Mouse (Mus musculus) R1 (cell line): Measurements from ENCODE around the gene Zscan5b.
A peak's percentile ranks its signal among the peaks of the same experiment; 100 is the strongest.

Source experiments
- DNase-seq: peaks from one replicate; pipeline ENCODE4 v3.0.0-alpha.2; 2018; ENCODE audit warnings: low read depth, low spot score

Gene Zscan5b

DNA sequence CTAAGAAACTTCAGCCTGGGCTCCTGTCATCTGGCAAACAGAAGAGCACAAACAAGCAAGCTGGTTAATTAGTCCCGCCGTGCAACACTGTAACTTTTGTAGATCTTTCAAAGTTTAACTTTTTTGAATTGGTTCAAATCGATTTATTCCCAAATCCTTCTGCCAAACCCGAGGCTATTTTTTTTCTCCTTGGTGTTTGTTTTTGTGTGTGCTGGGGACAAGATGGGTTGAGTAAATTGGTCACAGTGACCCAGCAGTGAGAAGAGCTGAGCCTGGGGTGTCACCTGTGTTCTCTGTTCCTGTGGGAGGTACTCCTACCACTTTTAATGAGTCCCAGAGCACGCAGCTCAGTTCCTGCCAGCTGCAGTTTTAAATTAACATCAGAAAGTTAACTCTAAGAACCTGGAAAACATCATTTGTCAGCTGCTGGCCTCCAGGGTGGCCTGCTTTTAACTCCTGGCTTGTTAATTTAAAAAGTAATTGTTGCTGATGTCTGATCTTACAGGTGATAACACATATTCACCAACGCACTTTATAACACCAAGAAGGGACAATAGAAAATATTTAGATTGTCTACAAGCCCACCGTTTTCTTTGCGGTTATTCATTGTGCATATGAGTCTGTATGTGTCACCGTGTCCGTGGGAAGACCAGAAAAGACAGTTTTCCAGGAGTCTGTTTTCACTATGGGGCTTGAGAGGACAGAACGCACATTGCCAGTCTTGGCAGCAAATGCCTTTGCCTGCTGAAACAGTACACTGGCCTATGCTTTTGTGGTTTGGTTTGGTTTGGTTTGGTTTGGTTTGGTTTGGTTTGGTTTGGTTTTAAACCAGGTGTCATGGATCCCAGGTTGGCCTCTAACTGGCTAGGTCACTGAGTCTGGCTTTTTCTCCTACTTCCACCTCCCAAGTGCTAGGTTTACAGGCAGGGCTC, 22.5 kb downstream of the Zscan5b start:
- peak; percentile 26 for DNase-seq

DNA sequence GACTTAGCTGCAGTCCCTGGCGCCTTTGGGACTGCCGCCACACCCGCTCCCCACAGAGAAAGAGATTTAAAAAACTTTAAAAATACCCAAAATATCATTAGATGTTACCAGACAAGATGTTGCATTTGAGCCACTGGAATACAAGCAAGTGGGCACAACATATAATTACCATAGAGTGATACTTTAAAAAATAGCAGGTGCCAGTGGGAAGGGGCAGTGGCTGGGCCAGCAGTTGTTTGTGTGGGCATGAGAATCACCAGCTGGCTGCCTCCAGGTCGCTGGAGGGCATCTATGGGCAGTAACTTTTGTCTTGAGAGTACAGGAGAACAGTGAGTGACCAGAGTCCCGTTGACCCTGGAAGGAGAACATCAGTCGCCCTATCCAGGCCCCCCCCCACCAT, 30.3 kb downstream of the Zscan5b start, which contains the start of gene Epp13:
Epp13 (plus strand) TSS at position 301 of the 400 bp plus-strand sequence.
- DNase-seq, result no peak

DNA sequence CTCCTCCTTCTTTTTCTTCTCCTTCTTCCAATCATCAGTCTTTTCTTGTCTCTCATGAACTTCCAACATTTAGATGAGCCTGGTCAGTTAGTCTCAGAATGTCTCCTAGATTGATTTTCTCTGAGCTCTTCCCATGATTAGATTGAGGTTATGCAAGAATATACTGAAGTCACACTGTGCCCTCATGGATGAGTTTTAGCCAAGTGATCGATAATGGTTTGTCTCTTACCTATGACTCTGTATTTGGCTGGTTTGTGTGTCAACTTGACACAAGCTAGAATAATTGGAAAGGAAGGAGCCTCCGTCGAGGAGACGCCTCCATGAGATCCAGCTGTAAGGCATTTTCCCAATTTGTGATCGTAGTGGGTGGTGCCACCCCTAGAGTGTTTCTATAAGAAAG, 32.4 kb downstream of the Zscan5b start:
- DNase-seq, result no peak

DNA sequence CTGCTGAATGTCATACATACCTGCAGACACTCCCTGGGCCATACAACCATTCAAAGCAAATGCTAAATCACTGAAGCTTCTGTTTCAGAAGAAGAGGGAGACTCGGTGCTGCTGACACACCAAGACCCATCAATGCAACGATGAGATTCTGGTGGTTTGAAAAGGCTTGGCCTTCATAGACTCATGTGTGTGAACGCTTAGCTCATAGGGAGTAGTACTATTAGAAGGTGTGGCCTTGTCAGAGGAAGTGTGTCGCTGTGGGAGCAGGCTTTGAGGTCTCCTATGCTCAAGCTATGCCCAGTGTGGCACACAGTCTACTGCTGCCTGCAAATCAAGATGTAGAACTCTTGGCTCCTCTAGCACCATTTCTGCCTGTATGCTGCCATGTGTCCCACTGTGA, 35.3 kb downstream of the Zscan5b start:
- DNase-seq, result peak; percentile 56

DNA sequence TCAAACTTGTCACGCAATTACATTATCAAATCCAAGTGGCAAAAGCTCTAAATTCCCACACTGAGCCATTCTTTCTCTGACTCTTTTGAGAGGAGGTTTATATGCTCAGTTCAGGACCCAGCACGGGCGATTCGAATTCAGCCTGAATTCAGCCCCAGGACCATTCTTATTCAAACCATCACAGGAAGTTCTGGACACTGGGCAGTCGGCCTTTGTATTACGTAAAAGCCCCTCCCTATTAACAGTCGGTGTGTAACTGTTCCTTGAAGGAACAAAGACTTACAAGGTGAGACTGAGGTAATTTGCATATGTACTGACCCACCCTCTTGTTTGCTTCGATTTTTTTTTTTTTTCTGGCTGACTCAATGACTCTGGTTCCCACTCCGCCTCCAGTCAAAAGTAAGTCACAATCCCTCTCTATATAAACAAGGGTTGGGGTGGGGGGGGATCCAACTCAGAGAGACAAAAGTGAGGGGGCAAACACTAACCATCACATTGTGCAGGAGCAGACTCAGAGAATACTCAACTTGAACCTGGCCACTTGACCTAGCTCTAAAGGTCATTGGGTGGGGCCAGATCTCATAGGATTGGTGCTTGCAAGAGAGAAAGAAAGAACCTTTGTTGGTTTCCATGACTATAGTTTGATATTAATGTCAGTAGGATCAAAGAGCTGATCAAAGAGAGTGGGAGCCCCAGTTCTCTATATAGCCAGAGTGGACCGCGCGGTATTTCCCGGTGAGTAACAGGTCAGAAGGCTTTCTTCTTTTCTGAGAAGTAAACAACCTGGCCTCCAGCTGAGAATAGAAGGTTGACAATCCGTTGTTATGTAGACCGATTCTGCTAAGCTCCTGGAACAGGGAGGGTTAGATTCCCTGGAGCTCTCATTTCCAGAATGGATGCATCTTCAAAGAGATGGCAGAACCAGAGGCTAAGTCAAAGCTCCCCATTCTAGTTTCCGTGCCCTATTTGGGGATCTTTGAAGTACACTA, 36.4 kb downstream of the Zscan5b start:
- peak; percentile 100 for DNase-seq

DNA sequence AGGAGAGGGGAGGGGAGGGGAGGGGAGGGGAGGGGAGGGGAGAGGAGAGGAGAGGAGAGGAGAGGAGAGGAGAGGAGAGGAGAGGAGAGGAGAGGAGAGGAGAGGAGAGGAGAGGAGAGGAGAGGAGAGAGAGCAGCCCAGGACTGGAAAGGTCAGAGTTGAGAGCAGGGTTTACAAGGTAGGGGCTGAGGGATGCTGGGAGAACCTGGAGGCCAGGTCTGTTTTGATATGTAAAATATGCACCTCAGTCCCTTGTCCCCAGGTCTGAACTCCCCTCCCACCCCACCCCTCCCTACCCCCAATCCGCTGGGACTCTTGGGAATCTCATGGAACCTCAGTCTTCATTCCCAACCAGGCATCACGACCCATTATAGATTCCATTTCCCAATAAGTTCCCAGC, 37.9 kb downstream of the Zscan5b start:
- peak; percentile 70 for DNase-seq

DNA sequence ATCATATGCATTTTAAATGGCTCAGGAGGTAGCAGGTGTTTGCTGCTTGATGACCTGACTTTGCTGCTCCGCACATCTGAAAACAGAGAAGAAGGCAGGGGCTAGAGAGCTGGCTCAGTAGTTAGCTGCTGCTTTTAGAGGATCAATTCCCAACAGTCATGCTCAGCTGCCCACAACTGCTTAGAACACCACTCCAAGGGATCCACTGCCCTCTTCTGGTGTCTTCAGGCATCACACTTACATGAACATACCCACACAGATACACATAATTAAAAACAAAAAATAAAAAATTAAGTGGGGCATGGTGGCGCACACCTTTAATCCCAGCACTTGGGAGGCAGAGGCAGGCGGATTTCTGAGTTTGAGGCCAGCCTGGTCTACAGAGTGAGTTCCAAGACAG, 40.0 kb downstream of the Zscan5b start:
- DNase-seq, result peak; percentile 81

DNA sequence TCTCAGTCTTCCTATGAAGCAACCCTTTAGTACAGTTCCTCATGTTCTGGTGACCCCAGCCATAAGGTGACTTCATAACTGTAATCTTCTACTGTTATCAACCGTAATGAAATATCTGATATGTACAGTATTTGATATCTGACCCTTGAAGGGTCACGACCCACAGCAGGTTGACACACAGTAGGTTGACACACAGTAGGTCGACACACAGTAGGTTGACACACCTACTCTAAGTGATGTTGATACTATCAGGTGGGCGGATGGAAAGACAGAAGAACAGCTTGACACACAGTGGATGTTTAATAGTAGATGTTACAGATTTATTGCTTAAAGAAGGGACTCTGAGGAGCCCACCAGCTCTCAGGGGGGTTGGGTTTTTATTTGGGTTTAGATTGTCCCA, 40.9 kb downstream of the Zscan5b start:
- no peak for DNase-seq

DNA sequence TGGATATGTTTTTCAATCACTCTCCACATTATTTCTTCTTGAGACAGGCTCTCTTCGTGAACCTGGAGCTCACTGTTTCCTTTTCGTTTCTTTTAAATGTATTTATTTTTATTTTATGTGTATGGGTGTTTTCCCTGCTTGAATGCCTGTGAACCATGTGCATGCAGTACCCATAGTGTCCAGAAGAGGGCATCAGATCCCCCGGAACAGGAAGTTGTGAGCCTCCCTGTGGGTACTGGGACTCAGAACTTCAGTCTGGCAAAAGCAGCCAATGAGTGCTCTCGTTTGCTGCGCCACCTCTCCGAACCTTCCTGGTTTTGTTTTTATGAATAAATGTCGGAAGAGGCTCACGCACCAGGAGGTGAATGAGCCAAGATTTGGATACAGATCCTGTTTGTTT, 43.6 kb downstream of the Zscan5b start:
- DNase-seq, result peak; percentile 90

DNA sequence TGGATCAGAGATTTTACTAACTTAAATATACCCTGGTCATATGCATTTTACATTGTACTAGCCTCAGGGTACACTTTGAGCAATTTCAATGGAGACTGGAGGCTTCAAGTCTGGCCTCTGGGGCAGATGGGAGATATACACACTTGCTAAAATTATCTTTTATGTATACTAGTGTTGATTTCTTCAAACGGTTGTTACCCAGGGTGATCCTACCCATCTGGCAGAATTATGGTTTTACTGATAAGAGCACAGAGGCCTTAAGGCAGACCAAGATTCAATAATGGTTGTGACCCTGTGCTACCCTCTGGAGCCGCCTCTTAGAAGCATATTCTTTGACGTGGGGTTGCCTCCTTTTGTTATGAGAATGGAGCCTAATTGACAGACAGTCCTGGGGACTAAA, 55.8 kb downstream of the Zscan5b start:
- DNase-seq, result no peak

DNA sequence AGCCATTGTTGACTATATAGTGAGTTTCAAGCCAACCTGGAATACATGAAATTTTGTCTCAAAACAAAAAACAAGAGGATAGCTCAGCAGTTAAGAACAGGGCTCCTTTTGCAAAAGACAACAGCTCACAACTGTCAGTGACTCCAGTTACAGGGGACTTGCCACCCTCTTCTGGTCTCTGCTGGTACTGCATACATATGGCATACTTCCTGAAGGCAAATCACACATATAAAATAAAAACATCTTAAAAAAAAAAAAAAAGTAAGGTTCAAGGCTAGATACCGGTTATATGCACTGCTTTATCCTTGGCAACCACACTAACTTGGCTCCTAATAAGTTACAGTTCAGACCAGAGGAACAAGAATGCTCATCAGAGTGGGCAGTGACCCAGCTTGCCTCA, 60.7 kb downstream of the Zscan5b start:
- peak; percentile 85 for DNase-seq

DNA sequence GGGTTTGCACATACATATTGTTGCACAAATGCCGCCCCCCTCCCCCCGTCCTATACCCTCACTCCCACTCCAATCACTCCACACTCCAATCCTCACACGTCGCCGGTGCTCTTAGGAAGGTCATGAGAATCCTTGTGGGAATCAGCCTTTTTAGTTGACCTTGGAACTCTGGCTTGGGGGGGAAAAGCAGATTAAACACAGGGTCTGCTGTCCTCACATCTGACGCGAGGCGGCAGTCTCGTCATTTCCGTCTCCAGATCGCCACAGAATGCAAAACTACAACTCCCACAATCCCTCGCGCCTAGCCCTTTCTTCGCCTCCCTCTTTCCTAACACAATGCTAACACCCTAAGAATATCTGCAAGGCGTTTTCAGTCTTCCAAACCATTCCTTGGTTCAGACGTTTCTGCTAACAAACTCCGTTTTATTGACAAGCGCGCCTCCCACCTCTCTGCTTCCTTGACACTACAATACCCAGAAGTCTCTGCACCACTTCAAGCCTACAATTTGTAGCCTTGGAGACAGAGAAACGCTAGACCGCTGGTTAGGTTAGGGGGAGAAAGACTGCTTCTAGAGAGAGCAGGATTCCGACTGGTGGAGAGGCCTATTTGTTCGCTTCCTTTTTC, 61.5 kb downstream of the Zscan5b start:
- peak; percentile 93 for DNase-seq

DNA sequence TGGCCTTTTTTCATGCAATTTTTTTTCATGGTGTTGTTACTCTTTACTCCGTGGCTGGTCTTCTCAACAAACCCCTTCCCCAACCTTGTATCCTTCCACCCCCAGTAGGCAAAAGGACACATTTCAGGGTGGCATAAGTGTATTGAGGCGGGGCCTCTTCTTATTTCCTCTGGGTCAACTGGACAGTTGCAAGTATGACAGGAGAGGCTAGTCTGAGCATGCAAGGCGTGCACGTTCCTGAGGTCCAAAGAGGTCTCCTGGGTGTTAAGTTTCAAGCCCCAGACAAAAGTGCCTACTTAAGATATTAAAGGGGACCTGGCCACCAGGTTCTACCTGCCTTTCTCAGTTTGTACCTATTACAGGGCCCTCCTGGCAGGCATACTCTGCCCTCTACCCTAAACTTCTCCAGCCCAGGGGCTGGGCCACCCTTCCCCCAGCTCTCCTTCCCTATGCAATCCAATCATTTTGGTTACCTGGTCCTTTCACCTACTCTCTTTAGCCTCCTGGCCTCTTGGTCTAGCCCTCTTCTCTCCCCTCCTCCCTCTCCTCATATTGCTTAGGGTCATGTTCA, 62.4 kb downstream of the Zscan5b start:
- no peak for DNase-seq

DNA sequence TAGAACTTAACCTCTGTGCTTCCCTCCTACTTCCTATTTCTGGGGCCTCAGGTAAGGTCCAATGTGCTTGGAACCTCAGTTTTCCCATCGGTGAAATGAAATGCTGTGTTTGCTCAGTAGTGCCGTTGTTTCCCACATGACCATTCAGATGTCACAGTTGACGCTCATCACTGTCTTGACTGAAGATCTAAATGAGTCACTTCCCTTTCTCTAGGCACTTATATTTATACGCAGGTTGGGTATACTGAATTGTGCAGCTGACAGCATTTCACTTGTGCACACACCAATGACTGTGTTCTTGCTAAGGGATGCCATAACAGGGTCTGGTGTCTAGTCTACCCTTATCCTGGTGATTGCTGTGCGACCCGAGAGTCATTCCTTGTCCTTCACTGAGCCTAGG, 63.3 kb downstream of the Zscan5b start:
- no peak for DNase-seq

DNA sequence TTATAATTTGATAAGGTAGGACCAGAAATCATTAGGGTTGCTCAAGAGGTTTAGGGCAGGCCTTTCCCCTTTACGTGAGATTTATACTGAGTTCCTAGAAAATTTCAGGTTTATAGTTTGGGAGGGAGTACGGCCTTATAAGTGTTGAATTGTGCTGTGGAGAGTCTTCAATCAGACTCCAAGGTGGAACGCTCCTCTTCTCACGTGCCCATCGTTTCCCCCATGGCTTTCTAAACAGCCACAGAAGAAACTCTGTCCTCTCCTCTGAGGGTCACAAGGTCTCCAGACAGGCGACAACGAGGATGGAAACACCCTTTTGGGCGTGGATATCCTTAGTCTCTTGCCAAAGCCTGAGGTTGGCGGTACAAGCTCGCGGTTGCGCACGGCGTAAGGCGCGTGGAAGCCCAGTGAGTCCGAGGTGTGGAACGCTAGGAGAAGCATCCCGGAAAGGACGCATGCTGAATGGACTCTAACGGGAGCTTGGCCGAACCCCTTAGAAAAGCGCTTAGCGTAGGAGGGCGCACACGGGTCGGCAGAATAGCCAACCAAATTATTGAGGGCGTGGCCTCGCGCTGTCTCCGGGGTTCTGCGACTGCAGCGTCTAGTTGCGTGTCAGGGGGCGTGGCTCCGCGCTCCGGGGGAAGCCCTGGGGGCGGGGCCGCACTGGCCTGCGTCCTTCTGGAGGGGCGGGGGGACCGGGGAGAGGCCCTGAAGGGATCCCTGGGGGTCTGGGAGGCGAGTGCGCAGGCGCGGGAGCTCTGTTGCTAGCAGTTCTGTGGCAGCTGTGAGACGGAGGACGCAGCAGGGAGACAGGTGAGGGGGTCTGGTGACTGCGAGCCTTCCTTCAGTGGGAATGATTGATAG, 64.0 kb downstream of the Zscan5b start, which contains the start of gene Zfp667:
Zfp667 (plus strand) TSS at position 738 of the 864 bp plus-strand sequence.
- DNase-seq, result peak; percentile 98

DNA sequence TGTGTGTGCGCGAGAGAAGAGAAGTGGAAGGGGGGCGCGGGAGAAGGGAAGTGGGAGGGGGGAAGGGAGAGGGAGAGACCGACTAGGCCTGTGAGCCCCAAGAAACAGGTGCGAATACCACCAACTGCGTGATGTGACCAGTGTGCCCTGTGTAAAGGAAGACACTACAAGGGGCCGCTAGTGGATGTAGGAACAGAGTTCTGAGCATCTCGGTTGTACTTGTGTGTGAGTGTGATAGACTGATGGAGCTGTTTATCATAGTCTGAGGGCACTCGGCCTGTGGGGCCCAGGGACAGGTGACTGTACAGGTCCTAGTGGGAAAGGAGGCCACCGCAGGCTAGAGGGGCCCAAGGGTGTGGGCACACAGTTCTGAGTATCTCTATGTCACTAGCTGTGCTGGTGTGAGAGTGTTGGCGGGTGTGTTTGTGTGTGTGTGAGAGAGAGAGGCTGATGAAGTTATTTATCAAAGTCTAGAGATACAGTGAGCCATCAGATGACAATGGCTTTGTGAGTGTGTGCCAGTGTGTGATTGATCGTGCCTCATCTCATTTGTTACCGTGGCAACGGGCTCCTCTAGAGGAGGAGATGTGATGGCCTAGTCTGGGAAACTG, 64.9 kb downstream of the Zscan5b start:
- peak; percentile 35 for DNase-seq
